Mouse (Mus musculus) gastrocnemius, postnatal 4 days (tissue): ENCODE measurements around the gene Cd300e. TPM values are rescaled to one million over a fixed set of nuclear protein-coding genes. Genes with fewer than 3 reads are reported as not detected.
A peak's percentile ranks its signal among the peaks of the same experiment; 100 is the strongest.
"Not testable (repeated sequence)": the region's sequence is repeated elsewhere in the genome, so short reads cannot be mapped to it uniquely, and the experiment has no call there.

Source experiments
- DNase-seq, 2 experiments: peaks; one replicate each; pipeline ENCODE4 v3.0.0; 2021 to 2022; ENCODE audit warnings: low spot score in 2 of 2, mixed read lengths in 2 of 2
- total RNA-seq, 2 experiments: library from RNA; stranded (reverse); gene quantifications; 2 replicates each; pipeline ENCODE4 v1.2.3; 2021

The Cd300e gene
- total RNA-seq, 2 experiments from 2014 or later: 0.29 TPM; not detected in 1

- peak; percentile 54 to 76 for DNase-seq
These were observed 21.6 kb upstream of the Cd300e start for GRCm38 (mm10) chr11:115083376-115084139.

- no peak for DNase-seq
These were observed 20.2 kb upstream of the Cd300e start for GRCm38 (mm10) chr11:115082196-115082595.

GRCm38 (mm10) chr11:115081373-115081772 is 19.4 kb upstream of the Cd300e start:
- no peak for DNase-seq

- DNase-seq: peak in 1 of 2 experiments; percentile 30
These were observed 18.9 kb upstream of the Cd300e start for GRCm38 (mm10) chr11:115080886-115081285.

- no peak for DNase-seq
These were observed 16.7 kb upstream of the Cd300e start for GRCm38 (mm10) chr11:115078680-115079079.

GRCm38 (mm10) chr11:115077436-115077835 is 15.5 kb upstream of the Cd300e start:
- no peak for DNase-seq

GRCm38 (mm10) chr11:115075859-115076258 is 13.9 kb upstream of the Cd300e start:
- no peak for DNase-seq

GRCm38 (mm10) chr11:115075407-115075806 is 13.4 kb upstream of the Cd300e start:
- no peak for DNase-seq

- DNase-seq: no peak
These were observed 11.0 kb upstream of the Cd300e start for GRCm38 (mm10) chr11:115073002-115073401.

GRCm38 (mm10) chr11:115071631-115072294 is 9.8 kb upstream of the Cd300e start:
- DNase-seq: peak in 1 of 2 experiments; percentile 45

GRCm38 (mm10) chr11:115071015-115071551 is 9.1 kb upstream of the Cd300e start:
- no peak for DNase-seq

- no peak for DNase-seq
These were observed 4.8 kb upstream of the Cd300e start for GRCm38 (mm10) chr11:115066768-115067167.

GRCm38 (mm10) chr11:115059797-115060196 is 2.2 kb downstream of the Cd300e start:
- DNase-seq: no peak

- no peak for DNase-seq
These were observed 3.3 kb downstream of the Cd300e start for GRCm38 (mm10) chr11:115058701-115059100.

- no peak for DNase-seq
These were observed 7.4 kb downstream of the Cd300e start for GRCm38 (mm10) chr11:115054537-115054936.

- DNase-seq: no peak
These were observed 9.0 kb downstream of the Cd300e start for GRCm38 (mm10) chr11:115052991-115053390.

- DNase-seq: no peak
These were observed 9.8 kb downstream of the Cd300e start for GRCm38 (mm10) chr11:115052206-115052605.

- DNase-seq: no peak
These were observed 12.6 kb downstream of the Cd300e start for GRCm38 (mm10) chr11:115049282-115049895.

GRCm38 (mm10) chr11:115048259-115048658 is 13.7 kb downstream of the Cd300e start, which contains the start of gene Cd300ld3:
Cd300ld3 (minus strand) TSS chr11:115048409.
- no peak for DNase-seq

GRCm38 (mm10) chr11:115037669-115038068 is 24.3 kb downstream of the Cd300e start, which contains the start of gene Cd300ld5:
Cd300ld5 (minus strand) TSS chr11:115037769.
- DNase-seq: not testable (repeated sequence)

- not testable (repeated sequence) for DNase-seq
These were observed 35.1 kb downstream of the Cd300e start, which contains the start of gene Cd300ld4 for GRCm38 (mm10) chr11:115026912-115027311. Cd300ld4 (minus strand) TSS chr11:115027012.
